Mouse (Mus musculus) heart, postnatal 0 days (tissue): ENCODE measurements around the gene Gimap9. TPM values are rescaled to one million over a fixed set of nuclear protein-coding genes. Genes with fewer than 3 reads are reported as not detected.

Experiments
- ATAC-seq: fragments of 200-750 bp; cut with Nextera tagmentation; 2 replicates; pipeline ENCODE4 v1.8.0; 2017; ENCODE audit warnings: low read depth, moderate number of reproducible peaks, moderate library complexity; ENCODE audit not compliant: insufficient read depth
- DNase-seq: peaks from one replicate; pipeline ENCODE4 v3.0.0-alpha.2; 2016; ENCODE audit warnings: low spot score
- H3K27ac ChIP-seq: fragments of 300-500 bp; sonication (generic); 2 replicates; pipeline ENCODE4 v1.5.1; 2014; ENCODE audit warnings: low read depth, mild to moderate bottlenecking
- H3K27me3 ChIP-seq: fragments of 300-500 bp; sonication (generic); 2 replicates; pipeline ENCODE4 v1.6.1; 2014; ENCODE audit warnings: low read length, mixed read lengths; ENCODE audit not compliant: control insufficient read depth, insufficient read depth
- H3K36me3 ChIP-seq: fragments of 300-500 bp; sonication (generic); replicated peaks from 2 replicates; pipeline ENCODE4 v1.6.1; 2014; ENCODE audit warnings: low read length, mixed read lengths; ENCODE audit not compliant: control insufficient read depth, insufficient read depth
- H3K4me1 ChIP-seq: fragments of 300-500 bp; sonication (generic); 2 replicates; pipeline ENCODE4 v1.6.1; 2014; ENCODE audit warnings: antibody characterized with exemption; ENCODE audit not compliant: control insufficient read depth, insufficient read depth
- H3K4me2 ChIP-seq: fragments of 300-500 bp; sonication (generic); 2 replicates; pipeline ENCODE4 v1.6.1; 2014; ENCODE audit warnings: low read depth, mild to moderate bottlenecking, low read length, moderate library complexity
- H3K4me3 ChIP-seq: fragments of 300-500 bp; sonication (generic); 2 replicates; pipeline ENCODE4 v1.5.1; 2014; ENCODE audit warnings: low read depth, low read length
- H3K9ac ChIP-seq: fragments of 300-500 bp; sonication (generic); replicated peaks from 2 replicates; pipeline ENCODE4 v1.6.1; 2014; ENCODE audit warnings: low read depth, low read length, mixed read lengths
- H3K9me3 ChIP-seq: fragments of 300-500 bp; sonication (generic); replicated peaks from 2 replicates; pipeline ENCODE4 v1.6.1; 2016; ENCODE audit warnings: low read length; ENCODE audit not compliant: control insufficient read depth
- CTCF ChIP-seq: IDR thresholded peaks from 2 replicates; pipeline ENCODE4 v1.5.1; 2016; ENCODE audit warnings: antibody characterized with exemption, control low read depth, low read depth
- EP300 ChIP-seq: IDR thresholded peaks from 2 replicates; pipeline ENCODE4 v1.6.1; 2016; ENCODE audit warnings: antibody characterized with exemption, low read depth
- WGBS: fragments of 180-500 bp; shearing (Covaris S2); extraction: QIAGEN DNeasy Blood & Tissue Kit; methylation state at CpG from one replicate; pipeline ENCODE4 v1.1.7; 2014; 5-methylcytosine and 5-hydroxymethylcytosine counted together
- polyA plus RNA-seq: library from polyadenylated mRNA; unstranded; fragments of >200 nt; fragmentation: Nextera tagmentation; extraction: Ambion mirVana; gene quantifications from 2 replicates; pipeline ENCODE4 v1.2.1, GENCODE M21; 2015
- total RNA-seq: library from RNA; depleted of rRNA; stranded (reverse); fragments of >200 nt; gene quantifications from 2 replicates; pipeline ENCODE4 v1.2.3, GENCODE M21; 2014; ENCODE audit warnings: low replicate concordance

Gene Gimap9
- total and polyA plus RNA-seq, 2 experiments from 2014 or later = 1.8 to 5.7 TPM

DNA sequence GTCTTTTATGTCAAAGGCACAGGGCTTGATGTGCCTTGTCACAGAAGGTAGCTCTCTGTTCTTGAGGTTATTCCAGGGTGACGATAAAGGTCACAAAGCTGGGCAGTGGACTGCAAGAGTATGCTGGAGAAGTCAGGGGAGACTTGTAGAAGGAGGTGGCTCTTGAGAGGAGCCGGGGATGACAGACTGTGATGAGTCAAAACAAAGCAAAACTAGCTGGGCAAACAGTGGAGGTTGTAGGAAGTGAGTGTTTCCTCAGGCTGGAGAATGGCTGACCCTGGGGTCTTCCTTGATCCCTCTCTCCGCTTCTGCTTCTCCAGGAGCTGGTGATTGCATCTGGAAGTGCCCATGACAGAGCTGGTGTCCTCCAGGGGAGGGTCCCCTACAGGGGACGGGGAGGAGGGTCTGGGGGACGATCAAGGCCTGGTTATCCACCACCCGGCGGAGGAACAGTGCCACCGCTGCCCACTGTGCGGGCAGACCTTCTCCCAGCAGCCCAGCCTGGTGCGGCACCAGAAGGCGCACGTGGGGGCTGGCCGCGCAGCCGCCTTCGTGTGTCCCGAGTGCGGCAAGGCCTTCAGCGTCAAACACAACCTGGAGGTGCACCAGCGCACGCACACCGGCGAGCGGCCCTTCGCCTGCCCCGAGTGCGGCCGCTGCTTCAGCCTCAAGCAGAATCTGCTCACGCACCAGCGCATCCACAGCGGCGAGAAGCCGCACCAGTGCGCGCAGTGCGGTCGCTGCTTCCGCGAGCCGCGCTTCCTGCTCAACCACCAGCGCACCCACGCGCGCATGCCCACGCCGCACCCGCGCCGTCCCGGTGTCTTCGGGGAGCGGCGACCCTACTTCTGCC, 46.9 kb upstream of the Gimap9 start:
- H3K4me1 ChIP-seq = peaks cover 20% of the 10 kb centered on the region
- H3K4me3 ChIP-seq = peak overlapping the region; percentile 47
- H3K27ac ChIP-seq = no peak overlapping the region
- no peak for TF ChIP-seq EP300
- TF ChIP-seq CTCF = no peak
- no peak for DNase-seq
- 16% methylated on average over 52 of the region's 54 CpGs for WGBS
- ATAC-seq = peak; percentile 15; the same call in 1 of the 2 replicates
- H3K36me3 ChIP-seq = no peaks in the 10 kb centered on the region
- no peaks in the 10 kb centered on the region for H3K9me3 ChIP-seq
- peak overlapping the region; percentile 76 for H3K4me2 ChIP-seq
- 0 out of 2 replicates have a peak overlapping the region, but pooled peaks have one; percentile 19 for H3K9ac ChIP-seq
- peaks cover 15% of the 10 kb centered on the region for H3K27me3 ChIP-seq

DNA sequence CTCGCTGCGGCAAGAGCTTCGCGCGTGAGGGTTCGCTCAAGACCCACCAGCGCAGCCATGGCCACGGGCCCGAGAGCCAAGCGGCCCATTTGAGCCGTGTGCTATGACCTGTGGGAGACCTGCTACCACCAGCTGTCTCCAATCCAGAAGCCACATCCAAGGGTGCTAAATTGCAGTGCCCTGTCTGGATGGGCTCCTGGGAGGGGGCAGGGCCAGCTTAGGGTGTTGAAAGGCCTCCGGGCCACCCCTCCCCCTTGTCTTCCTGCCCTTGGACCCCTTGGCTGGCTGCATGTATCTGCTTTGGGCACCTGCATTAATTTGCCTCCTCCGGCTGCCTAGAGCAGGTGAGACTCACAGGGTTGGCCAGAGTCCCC, 46.3 kb upstream of the Gimap9 start:
- DNase-seq = no peak
- Histone ChIP-seq H3K4me3 (peak overlapping the region; percentile 47), H3K4me1 (peaks cover 20% of the 10 kb centered on the region), H3K4me2 (peak overlapping the region; percentile 76), H3K27me3 (peaks cover 15% of the 10 kb centered on the region), H3K27ac (no peak overlapping the region), H3K9ac (0 out of 2 replicates have a peak overlapping the region, but pooled peaks have one; percentile 19), H3K36me3 (no peaks in the 10 kb centered on the region), H3K9me3 (no peaks in the 10 kb centered on the region)
- 23% methylated on average over 13 of the region's 13 CpGs for WGBS
- no peak for TF ChIP-seq EP300
- TF ChIP-seq CTCF = no peak
- ATAC-seq = peak; percentile 16; the same call in 1 of the 2 replicates

DNA sequence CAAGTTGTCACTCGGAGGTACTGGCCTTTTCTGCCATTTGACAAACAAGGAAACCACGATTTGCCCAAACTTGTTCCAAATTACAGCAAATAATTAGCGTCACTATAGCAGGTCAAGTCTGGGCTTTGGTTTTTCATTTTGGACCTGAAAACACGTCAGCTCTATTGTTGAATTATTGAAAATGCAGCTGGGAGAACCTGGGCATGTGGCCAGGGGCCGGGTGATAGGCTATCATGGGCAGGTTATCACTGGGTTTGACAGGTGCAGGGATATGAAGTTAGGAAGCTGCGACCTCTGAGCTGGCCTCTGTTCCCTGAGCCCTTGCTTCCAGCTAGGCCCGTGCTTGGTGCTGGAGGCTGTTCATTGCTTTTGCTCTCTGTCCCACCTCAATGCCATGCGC, 45.1 kb upstream of the Gimap9 start:
- 82% methylated on average over 8 of the region's 8 CpGs for WGBS
- TF ChIP-seq CTCF = no peak
- no peak for TF ChIP-seq EP300
- Histone ChIP-seq H3K36me3 (no peaks in the 10 kb centered on the region), H3K4me2 (no peak overlapping the region), H3K27ac (no peak overlapping the region), H3K4me3 (no peak overlapping the region), H3K4me1 (peaks cover 20% of the 10 kb centered on the region), H3K27me3 (peaks cover 15% of the 10 kb centered on the region; the same call in 1 of the 2 replicates), H3K9ac (no peak overlapping the region), H3K9me3 (no peaks in the 10 kb centered on the region)
- DNase-seq = no peak
- ATAC-seq = no peak

DNA sequence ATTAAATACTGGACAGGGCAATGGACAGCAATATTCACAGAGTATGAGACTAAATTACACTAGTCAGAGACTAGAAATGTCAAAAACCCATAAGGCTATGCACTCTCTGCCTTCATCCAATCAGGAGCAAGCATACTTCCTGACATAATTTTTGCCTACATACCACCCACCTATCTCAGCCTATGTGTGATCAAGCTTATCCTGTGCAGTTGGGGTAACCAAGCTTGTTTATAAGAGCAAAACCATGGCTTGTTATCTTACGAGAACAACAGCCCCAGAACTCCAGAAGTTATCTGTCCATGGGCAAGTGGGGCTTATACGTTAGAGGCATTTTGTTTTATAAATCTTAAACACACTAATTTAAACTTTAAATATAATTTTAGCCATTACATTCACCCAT, 40.8 kb upstream of the Gimap9 start:
- Histone ChIP-seq H3K36me3 (no peaks in the 10 kb centered on the region), H3K27ac (no peak overlapping the region), H3K4me3 (no peak overlapping the region), H3K9ac (no peak overlapping the region), H3K4me1 (peaks cover 9% of the 10 kb centered on the region; the same call in 1 of the 2 replicates), H3K9me3 (no peaks in the 10 kb centered on the region), H3K4me2 (no peak overlapping the region), H3K27me3 (no peaks in the 10 kb centered on the region)
- no peak for ATAC-seq
- TF ChIP-seq CTCF = no peak
- TF ChIP-seq EP300 = no peak
- 90% methylated on average over 2 of the region's 2 CpGs for WGBS
- DNase-seq = no peak

DNA sequence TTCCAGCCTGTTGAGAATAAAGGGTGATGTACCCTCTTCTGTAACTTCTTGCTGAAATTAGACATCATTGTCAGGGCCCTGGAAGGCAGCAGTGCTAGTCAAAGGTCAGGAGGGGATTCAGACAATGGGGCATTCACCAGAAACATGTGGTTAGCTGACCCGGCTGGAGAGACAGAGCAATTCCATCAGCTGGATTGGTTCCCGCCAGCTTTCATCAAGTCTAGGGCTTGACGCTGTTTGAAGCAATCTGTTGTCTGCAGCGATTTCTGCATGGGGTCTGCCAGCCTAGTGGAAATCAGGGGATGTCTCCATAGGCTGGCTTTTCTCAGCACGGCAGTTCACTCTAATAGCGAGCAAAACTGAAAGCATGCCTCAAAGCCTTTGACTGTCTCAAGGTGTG, 39.4 kb upstream of the Gimap9 start:
- no peak for ATAC-seq
- H3K9ac ChIP-seq = no peak overlapping the region
- 31% methylated on average over 6 of the region's 6 CpGs for WGBS
- H3K36me3 ChIP-seq = no peaks in the 10 kb centered on the region
- H3K27me3 ChIP-seq = no peaks in the 10 kb centered on the region
- no peak overlapping the region for H3K4me2 ChIP-seq
- no peak overlapping the region for H3K4me3 ChIP-seq
- H3K4me1 ChIP-seq = peaks cover 9% of the 10 kb centered on the region; the same call in 1 of the 2 replicates
- DNase-seq = no peak
- no peaks in the 10 kb centered on the region for H3K9me3 ChIP-seq
- TF ChIP-seq EP300 = no peak
- TF ChIP-seq CTCF = no peak
- H3K27ac ChIP-seq = no peak overlapping the region
